Mouse (Mus musculus): ENCODE data around the gene Ezr.

Ezr gene

GRCm38 (mm10) chr17:6766823-6767222 lies 15.8 kb downstream of the Ezr start:
- no peak for DNase-seq

GRCm38 (mm10) chr17:6765886-6766285 lies 16.7 kb downstream of the Ezr start:
- DNase-seq, result no peak

GRCm38 (mm10) chr17:6764730-6765129 lies 17.9 kb downstream of the Ezr start:
- no peak for DNase-seq

- DNase-seq, result no peak
Measured at GRCm38 (mm10) chr17:6764227-6764593, 18.4 kb downstream of the Ezr start.

- DNase-seq, result no peak
Measured at GRCm38 (mm10) chr17:6763513-6764226, 18.9 kb downstream of the Ezr start.

GRCm38 (mm10) chr17:6759717-6760292 lies 22.8 kb downstream of the Ezr start:
- DNase-seq, result no peak

GRCm38 (mm10) chr17:6758845-6759244 lies 23.7 kb downstream of the Ezr start:
- DNase-seq, result no peak

GRCm38 (mm10) chr17:6757902-6758301 lies 24.7 kb downstream of the Ezr start:
- DNase-seq, result no peak

GRCm38 (mm10) chr17:6755873-6756272 lies 26.7 kb downstream of the Ezr start:
- DNase-seq, result no peak

- DNase-seq, result no peak
Measured at GRCm38 (mm10) chr17:6755176-6755575, 27.4 kb downstream of the Ezr start.

GRCm38 (mm10) chr17:6752375-6752774 lies 30.2 kb downstream of the Ezr start:
- DNase-seq, result no peak

GRCm38 (mm10) chr17:6751221-6751859 lies 31.2 kb downstream of the Ezr start:
- no peak for DNase-seq

- DNase-seq, result no peak
Measured at GRCm38 (mm10) chr17:6748779-6749464, 33.7 kb downstream of the Ezr start.

- DNase-seq, result no peak
Measured at GRCm38 (mm10) chr17:6747478-6747877, 35.1 kb downstream of the Ezr start.

- DNase-seq, result no peak
Measured at GRCm38 (mm10) chr17:6746452-6747231, 35.9 kb downstream of the Ezr start.

- no peak for DNase-seq
Measured at GRCm38 (mm10) chr17:6745975-6746374, 36.6 kb downstream of the Ezr start.

- peak in 1 of 2 experiments; percentile 61 for DNase-seq
Measured at GRCm38 (mm10) chr17:6745503-6745902, 37.1 kb downstream of the Ezr start.

GRCm38 (mm10) chr17:6744871-6745270 lies 37.7 kb downstream of the Ezr start:
- DNase-seq, result peak in 1 of 2 experiments; percentile 23

- peak in 1 of 2 experiments; percentile 41 for DNase-seq
Measured at GRCm38 (mm10) chr17:6744366-6744765, 38.2 kb downstream of the Ezr start.

- DNase-seq, result peak; percentile 70 to 83
Measured at GRCm38 (mm10) chr17:6743787-6744239, 38.8 kb downstream of the Ezr start.

- DNase-seq, result no peak
Measured at GRCm38 (mm10) chr17:6743039-6743575, 39.5 kb downstream of the Ezr start.
